Mouse (Mus musculus) cerebellum, adult 18-20 months (tissue): ENCODE measurements at regions not wholly inside any gene's neighbourhood (a gene's known extent, or its start where the extent isn't known, plus 50 kb on each side); places are given as distances from the start of the nearest gene placed in this dataset.
"Not testable (repeated sequence)": the region's sequence is repeated elsewhere in the genome, so short reads cannot be mapped to it uniquely, and the experiment has no call there.

Source experiments
- DNase-seq, 2 experiments: peaks; one replicate each; pipeline ENCODE4 v3.0.0; 2021

- DNase-seq, result no peak
These were observed 113.6 kb upstream of the Emcn start for GRCm38 (mm10) chr3:137227122-137227838.

- DNase-seq, result no peak
These were observed 112.5 kb upstream of the Emcn start for GRCm38 (mm10) chr3:137228416-137228815.

- no peak for DNase-seq
These were observed 98.0 kb upstream of the Emcn start for GRCm38 (mm10) chr3:137242877-137243276.

GRCm38 (mm10) chr3:137263907-137264306, 77.0 kb upstream of the Emcn start:
- DNase-seq, result no peak

- peak; percentile 27 to 38 for DNase-seq
These were observed 73.1 kb upstream of the Emcn start for GRCm38 (mm10) chr3:137267752-137268151.

GRCm38 (mm10) chr3:137275444-137275843, 65.4 kb upstream of the Emcn start:
- no peak for DNase-seq

GRCm38 (mm10) chr3:137279284-137279683, 61.6 kb upstream of the Emcn start:
- no peak for DNase-seq

- no peak for DNase-seq
These were observed 59.8 kb upstream of the Emcn start for GRCm38 (mm10) chr3:137281052-137281451.

GRCm38 (mm10) chr3:137287558-137287957, 53.3 kb upstream of the Emcn start:
- DNase-seq, result not testable (repeated sequence)

GRCm38 (mm10) chr3:137288301-137288942, 52.4 kb upstream of the Emcn start:
- no peak for DNase-seq

- no peak for DNase-seq
These were observed 51.8 kb upstream of the Emcn start for GRCm38 (mm10) chr3:137288943-137289682.

GRCm38 (mm10) chr3:137289683-137289984, 51.2 kb upstream of the Emcn start:
- no peak for DNase-seq
